Mouse (Mus musculus): Measurements from ENCODE around the gene Slc37a1.

Gene Slc37a1

GRCm38 (mm10) chr17:31317521-31318272 is 31.1 kb downstream of the Slc37a1 start:
- no peak for DNase-seq (ENCODE audit: low read depth)

GRCm38 (mm10) chr17:31318906-31319767 is 32.5 kb downstream of the Slc37a1 start:
- no peak for DNase-seq (ENCODE audit: low read depth)

GRCm38 (mm10) chr17:31321425-31321824 is 34.8 kb downstream of the Slc37a1 start:
- no peak for DNase-seq (ENCODE audit: low read depth)

GRCm38 (mm10) chr17:31322446-31322845 is 35.9 kb downstream of the Slc37a1 start:
- DNase-seq (ENCODE audit: low read depth): no peak

GRCm38 (mm10) chr17:31323379-31323778 is 36.8 kb downstream of the Slc37a1 start:
- no peak for DNase-seq (ENCODE audit: low read depth)

GRCm38 (mm10) chr17:31324227-31324626 is 37.6 kb downstream of the Slc37a1 start:
- no peak for DNase-seq (ENCODE audit: low read depth)

GRCm38 (mm10) chr17:31325451-31326219 is 39.0 kb downstream of the Slc37a1 start:
- DNase-seq (ENCODE audit: low read depth): no peak

- DNase-seq (ENCODE audit: low read depth): no peak
Observed at GRCm38 (mm10) chr17:31326220-31326852, 39.7 kb downstream of the Slc37a1 start.

GRCm38 (mm10) chr17:31328466-31328865 is 41.9 kb downstream of the Slc37a1 start:
- no peak for DNase-seq (ENCODE audit: low read depth)

GRCm38 (mm10) chr17:31330622-31331021 is 44.0 kb downstream of the Slc37a1 start:
- no peak for DNase-seq (ENCODE audit: low read depth)

- no peak for DNase-seq (ENCODE audit: low read depth)
Observed at GRCm38 (mm10) chr17:31331273-31331672, 44.7 kb downstream of the Slc37a1 start.

- DNase-seq (ENCODE audit: low read depth): no peak
Observed at GRCm38 (mm10) chr17:31331920-31332319, 45.3 kb downstream of the Slc37a1 start.

GRCm38 (mm10) chr17:31332333-31332732 is 45.7 kb downstream of the Slc37a1 start:
- no peak for DNase-seq (ENCODE audit: low read depth)

- no peak for DNase-seq (ENCODE audit: low read depth)
Observed at GRCm38 (mm10) chr17:31334509-31335260, 48.1 kb downstream of the Slc37a1 start.

GRCm38 (mm10) chr17:31335344-31336080 is 48.9 kb downstream of the Slc37a1 start:
- no peak for DNase-seq (ENCODE audit: low read depth)

GRCm38 (mm10) chr17:31339769-31340168 is 53.2 kb downstream of the Slc37a1 start:
- DNase-seq (ENCODE audit: low read depth): no peak

- no peak for DNase-seq (ENCODE audit: low read depth)
Observed at GRCm38 (mm10) chr17:31342191-31342590, 55.6 kb downstream of the Slc37a1 start.

GRCm38 (mm10) chr17:31344172-31344801 is 57.7 kb downstream of the Slc37a1 start:
- no peak for DNase-seq (ENCODE audit: low read depth)

GRCm38 (mm10) chr17:31344816-31345215 is 58.2 kb downstream of the Slc37a1 start:
- DNase-seq (ENCODE audit: low read depth): no peak

- DNase-seq (ENCODE audit: low read depth): no peak
Observed at GRCm38 (mm10) chr17:31348129-31348528, 61.5 kb downstream of the Slc37a1 start.
